Mouse (Mus musculus) cerebral cortex, adult 2 months (tissue): Measurements from ENCODE around the gene Cdk6.

Experiments
- WGBS: fragments of 180-500 bp; shearing (Covaris S2); methylation state at CpG from one replicate; pipeline ENCODE4 v1.1.7; 2018; 5-methylcytosine and 5-hydroxymethylcytosine counted together

Gene Cdk6

DNA sequence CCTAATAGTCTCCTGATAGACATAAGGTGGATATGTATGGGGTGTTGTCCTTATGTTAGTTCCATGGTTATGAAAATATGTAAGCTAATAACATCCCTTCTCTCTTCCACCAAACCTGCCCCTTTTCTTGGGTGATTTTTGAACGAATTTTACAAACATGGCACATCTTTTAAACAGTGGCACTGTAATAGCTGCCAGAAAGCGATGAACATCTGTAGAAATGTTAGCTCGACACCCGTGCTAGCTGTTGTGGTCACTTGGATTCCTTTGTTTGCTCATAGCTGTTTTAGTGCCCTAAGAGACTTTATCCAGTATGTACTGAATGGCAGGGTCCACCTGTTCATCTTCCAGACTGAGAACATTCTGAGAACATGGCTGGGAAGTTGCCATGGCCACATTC lies 230.0 kb downstream of the Cdk6 start, which contains the start of gene 1700109H08Rik:
Gene 1700109H08Rik (plus strand): TSS at position 301 of the 400 bp plus-strand sequence.
- 91% methylated on average over 4 of the region's 4 CpGs for WGBS

DNA sequence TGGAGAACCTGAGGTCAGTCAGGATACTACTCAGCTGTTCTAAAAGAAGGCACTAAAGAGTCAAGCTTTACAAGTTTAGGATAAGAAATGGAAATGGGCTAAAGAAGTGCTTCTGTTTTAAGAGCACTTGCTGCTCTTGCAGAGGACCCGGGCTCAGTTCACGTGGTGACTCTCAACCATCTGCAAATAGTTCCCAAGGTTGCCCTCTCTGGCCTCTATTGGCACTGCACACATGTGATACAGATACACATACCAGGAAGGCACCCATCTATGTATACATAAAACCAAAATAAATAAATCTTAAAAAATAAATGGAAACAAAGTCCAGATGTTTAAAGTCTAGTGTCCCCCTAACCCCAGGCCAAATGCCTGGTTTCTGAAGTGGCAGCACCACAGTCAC lies 233.5 kb downstream of the Cdk6 start:
- 91% methylated on average over 2 of the region's 2 CpGs for WGBS

DNA sequence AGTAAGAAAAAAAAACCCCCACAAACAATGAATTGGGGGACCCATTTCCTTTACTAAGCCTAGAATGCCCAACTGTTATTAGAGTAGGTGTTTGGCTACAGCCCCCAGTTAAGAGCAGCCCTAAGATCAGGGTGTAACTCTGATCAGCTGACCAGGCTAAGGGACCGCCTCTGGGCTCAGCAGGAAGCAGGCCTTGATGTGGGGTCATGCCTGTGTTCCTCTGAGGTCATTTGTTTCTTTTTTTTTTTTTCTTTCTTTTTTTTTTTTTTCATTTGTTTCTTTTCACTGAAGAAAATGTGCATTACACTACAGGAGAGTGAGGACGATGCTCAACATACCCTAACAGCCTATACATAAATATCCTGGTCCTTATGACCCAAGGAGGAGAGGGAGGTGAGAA lies 236.7 kb downstream of the Cdk6 start:
- 96% methylated on average over 2 of the region's 2 CpGs for WGBS

DNA sequence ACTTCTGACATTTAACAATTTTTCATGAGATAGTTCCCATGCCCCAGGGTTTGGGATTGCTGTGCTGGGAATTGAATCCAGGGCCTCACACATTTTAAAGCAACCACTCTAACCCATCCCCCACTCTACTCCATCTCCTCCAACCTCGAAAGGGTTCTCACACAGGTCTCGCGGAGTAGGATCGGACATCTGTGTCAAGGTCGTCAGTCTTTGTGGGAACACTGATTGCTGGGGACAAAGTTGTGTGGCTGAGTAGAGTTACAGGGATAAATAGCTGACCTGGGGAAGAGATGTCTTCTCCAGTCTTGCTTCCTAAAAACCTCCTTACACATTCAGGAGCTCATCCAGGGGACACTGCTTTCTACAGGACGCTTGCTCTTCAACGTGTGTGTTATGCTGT lies 237.8 kb downstream of the Cdk6 start:
- 93% methylated on average over 7 of the region's 7 CpGs for WGBS
